Mouse (Mus musculus) yolk sac, embryonic 10.5 days (tissue): ENCODE results near the gene Osbpl7.
A peak's percentile ranks its signal among the peaks of the same experiment; 100 is the strongest.

Experiments used
- DNase-seq: peaks from one replicate; pipeline ENCODE4 v3.0.0-alpha.2; 2017; ENCODE audit warnings: low spot score

Osbpl7 gene

GRCm38 (mm10) chr11:97083401-97084140 is 33.1 kb downstream of the Osbpl7 start:
- no peak for DNase-seq

DNA sequence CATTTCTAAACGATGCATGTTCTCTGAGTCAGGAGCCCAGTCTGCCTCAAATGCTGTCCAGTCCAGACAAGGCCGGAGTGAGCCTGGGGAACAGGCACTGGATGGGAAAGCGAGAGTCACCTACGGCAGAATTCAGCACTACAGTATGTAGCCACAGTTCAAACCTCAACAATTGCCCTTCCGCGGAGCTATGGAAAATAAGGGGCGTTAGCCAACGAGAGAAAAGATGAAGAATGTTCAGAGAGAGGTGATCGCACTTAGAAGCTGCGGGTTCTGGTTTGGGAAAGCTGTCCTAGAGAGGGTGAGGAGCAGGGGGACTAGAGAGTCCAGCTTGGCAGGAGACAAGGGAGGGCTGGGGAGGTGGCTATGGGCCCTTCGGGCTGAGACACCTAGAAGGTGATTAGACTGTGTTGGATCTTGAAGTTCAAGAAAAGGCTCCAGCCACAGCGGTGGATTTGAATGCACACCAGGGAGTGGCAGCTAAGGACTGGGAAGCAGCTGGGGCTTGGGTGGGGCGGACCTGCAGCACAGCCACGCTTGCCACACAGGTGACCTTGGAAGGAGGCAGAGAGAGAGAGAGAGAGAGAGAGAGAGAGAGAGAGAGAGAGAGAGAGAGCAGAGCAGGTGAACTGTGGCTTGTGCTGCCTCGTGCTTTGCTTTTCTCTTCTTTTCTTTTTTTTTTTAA is 34.5 kb downstream of the Osbpl7 start:
- no peak for DNase-seq

DNA sequence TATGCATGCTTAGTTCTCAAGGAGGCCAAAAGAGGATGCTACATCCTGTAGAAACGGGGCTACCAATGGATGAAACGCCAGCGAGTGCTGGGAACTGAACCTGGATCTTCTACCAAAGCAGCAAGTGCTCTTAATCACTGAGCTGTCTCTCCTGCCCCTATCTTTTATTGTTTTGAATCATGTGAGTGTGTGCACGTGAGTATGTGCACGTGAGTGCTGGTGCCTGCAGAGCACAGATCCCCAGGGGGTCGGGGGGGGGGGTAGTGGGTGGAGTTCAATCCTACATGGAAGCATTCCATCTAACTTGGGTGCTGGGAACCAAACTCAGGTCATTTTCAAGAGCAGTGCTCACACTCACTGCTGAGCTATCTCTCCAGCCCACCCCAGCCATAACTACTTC is 35.9 kb downstream of the Osbpl7 start:
- DNase-seq, result no peak

DNA sequence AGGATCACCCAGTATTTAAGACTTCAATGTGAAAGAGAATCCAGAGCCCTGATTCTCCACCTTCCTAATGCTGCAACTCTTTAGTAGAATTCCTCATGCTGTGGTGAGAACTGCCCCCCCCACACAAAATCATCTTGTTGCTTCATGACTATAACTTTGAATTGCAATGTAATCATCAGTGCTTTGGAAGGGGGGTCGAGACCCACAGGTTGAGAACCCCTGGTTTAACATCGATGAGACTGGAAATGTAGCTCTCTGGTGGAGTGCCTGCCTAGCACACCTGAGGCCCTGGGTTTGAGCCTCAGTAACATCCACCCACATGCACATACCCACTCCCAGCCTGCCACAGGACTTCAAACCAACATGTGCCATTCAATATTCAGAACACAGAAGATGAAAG is 44.2 kb downstream of the Osbpl7 start:
- DNase-seq, result no peak

- DNase-seq, result no peak
These were observed 48.4 kb downstream of the Osbpl7 start for GRCm38 (mm10) chr11:97098791-97099190.

DNA sequence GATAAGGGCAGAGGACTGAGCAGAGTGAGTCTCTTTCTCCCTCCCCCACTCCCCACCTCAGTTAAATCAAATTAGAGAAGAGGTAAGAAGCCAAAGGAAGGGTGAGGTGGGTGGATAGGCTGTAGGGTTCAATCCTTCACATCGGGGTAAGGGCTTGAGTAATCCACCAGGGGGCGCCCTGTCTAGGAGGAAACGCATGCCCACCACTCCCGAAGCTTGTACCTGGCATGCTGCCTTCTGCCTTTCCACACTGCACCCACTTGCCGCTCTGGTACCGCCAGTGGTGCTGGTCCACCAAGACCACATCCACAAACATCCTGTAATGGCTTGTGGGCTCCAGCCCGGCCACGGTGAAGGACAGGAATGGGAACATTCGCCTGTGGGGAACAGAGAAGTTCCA is 51.3 kb downstream of the Osbpl7 start:
- DNase-seq, result peak; percentile 25

- no peak for DNase-seq
These were observed 53.0 kb downstream of the Osbpl7 start for GRCm38 (mm10) chr11:97103163-97104090.

GRCm38 (mm10) chr11:97104091-97104483 is 53.7 kb downstream of the Osbpl7 start:
- no peak for DNase-seq

- no peak for DNase-seq
These were observed 58.5 kb downstream of the Osbpl7 start for GRCm38 (mm10) chr11:97108976-97109375.

- DNase-seq, result no peak
These were observed 62.2 kb downstream of the Osbpl7 start for GRCm38 (mm10) chr11:97112519-97113125.

GRCm38 (mm10) chr11:97114671-97115601 is 64.5 kb downstream of the Osbpl7 start, which contains the start of gene Tbx21:
Gene Tbx21, minus strand, starts transcription at chr11:97115331.
- DNase-seq, result no peak

GRCm38 (mm10) chr11:97115797-97116196 is 65.4 kb downstream of the Osbpl7 start:
- no peak for DNase-seq
